Mouse (Mus musculus) megakaryocyte, embryonic 14.5 days (primary cell): ENCODE data around the gene Kdelr3.

Experiments used
- FLI1 ChIP-seq: IDR thresholded peaks from 2 replicates; pipeline ENCODE4 v1.6.1; 2012; ENCODE audit warnings: low read length, inconsistent platforms, mixed read lengths
- GATA1 ChIP-seq: IDR thresholded peaks from 3 replicates; pipeline ENCODE4 v1.6.1; 2012; ENCODE audit warnings: mixed read lengths, low read length, inconsistent platforms, borderline replicate concordance

DNA sequence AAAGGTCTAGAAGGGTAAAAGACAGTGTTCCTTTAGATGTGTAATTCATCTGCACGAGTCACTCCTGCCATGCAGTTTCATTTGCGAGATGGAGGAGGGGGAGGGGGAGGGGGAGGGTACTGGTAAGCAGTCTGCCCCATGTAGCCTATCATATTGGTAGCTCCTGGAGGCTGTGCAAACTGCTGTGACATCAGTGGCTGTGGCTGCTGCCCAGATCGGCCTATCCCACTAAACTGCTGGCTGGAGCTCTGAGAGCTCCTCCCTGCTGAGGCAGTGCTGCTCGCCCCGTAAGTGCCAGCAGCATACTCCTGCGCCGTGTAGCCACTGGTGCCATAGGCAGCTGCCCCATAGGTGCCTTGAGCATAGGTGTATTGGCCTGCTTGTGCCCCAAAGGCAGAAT, 13.7 kb downstream of the Kdelr3 start:
- TF ChIP-seq GATA1: no peak
- no peak for TF ChIP-seq FLI1
